Mouse (Mus musculus): ENCODE data around the gene Slit3. TPM values are rescaled to one million over a fixed set of nuclear protein-coding genes. Genes with fewer than 3 reads are reported as not detected.
A peak's percentile ranks its signal among the peaks of the same experiment; 100 is the strongest.

Slit3 gene
- total and polyA plus RNA-seq, 3 experiments, result 0.55 to 4.8 (median 2.8) TPM

DNA sequence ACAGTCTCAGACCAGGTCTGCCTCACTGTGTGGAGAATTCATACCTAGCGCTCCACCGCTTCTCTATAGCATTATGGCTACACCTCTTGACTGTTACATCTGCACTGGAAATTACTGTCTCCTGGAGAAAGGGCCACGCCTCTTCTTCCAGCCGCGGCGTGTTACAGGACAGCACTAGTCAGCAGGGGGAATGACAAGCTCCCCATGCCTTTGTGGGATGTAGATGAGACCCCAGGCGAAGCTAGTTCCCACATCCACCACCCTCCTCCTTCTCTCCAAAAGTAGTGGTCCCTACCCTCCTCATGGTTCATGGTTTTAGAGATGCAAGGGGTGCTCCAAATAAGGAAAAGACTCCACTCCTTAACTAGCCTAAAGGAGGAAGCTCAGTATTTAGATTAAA lies 257.8 kb downstream of the Slit3 start:
- Histone ChIP-seq H3K4me3 (replicated peaks in 1 of 3; ENCODE audit: low read depth in 2 of 3, low read length in 2 of 3, poor library complexity in 1 of 3) (no peak overlapping the region), H3K9ac (ENCODE audit: insufficient read depth, low read depth) (no peak overlapping the region), H3K79me2 (replicated peaks; ENCODE audit: control insufficient read depth, extremely low read depth, insufficient read depth, poor library complexity, severe bottlenecking) (no peaks in the 10 kb centered on the region), H3K27ac (ENCODE audit: insufficient read depth, low read depth) (no peak overlapping the region), H3K4me2 (ENCODE audit: insufficient read depth, low read depth, poor library complexity, severe bottlenecking) (no peak overlapping the region), H3K4me1 (ENCODE audit: control insufficient read depth in 1 of 2, insufficient read depth in 2 of 2) (peaks cover 3 to 11% of the 10 kb centered on the region in 2 experiments; a peak in 3 of 4 replicates), H3K9me3 (replicated peaks; ENCODE audit: low read length) (no peaks in the 10 kb centered on the region), H3K27me3 (replicated peaks) (no peaks in the 10 kb centered on the region), H3K36me3 (replicated peaks in 1 of 2; ENCODE audit: control insufficient read depth in 1 of 2, insufficient read depth in 1 of 2, low read length in 1 of 2) (no peaks in the 10 kb centered on the region)
- in situ Hi-C loops (cut with MboI; ENCODE audit: low pct_ligation_motif_present, low pct_unique_long_range_greater_than_20kb, low sequenced_read_pairs) (no loop called here), dilution Hi-C loops (cut with MboI; ENCODE audit: extremely low pct_ligation_motif_present, extremely low pct_unique_long_range_greater_than_20kb, low sequenced_read_pairs) (no loop called here)
- DNase-seq (ENCODE audit: extremely low read depth), result no peak
- TF ChIP-seq PAX5 (IDR thresholded peaks at IDR 0.05; ENCODE audit: low read length), result no peak
- no peak for TF ChIP-seq CHD2 (IDR thresholded peaks at IDR 0.05; ENCODE audit: low read length)
- no peak for TF ChIP-seq ZC3H11A (IDR thresholded peaks at IDR 0.05; ENCODE audit: low read depth, low read length)
- no peak for TF ChIP-seq TCF12 (IDR thresholded peaks at IDR 0.05; ENCODE audit: low read depth, low read length)
- TF ChIP-seq SMC3 (IDR thresholded peaks at IDR 0.05; ENCODE audit: low read depth, low read length), result no peak
- TF ChIP-seq NRF1 (IDR thresholded peaks at IDR 0.05; ENCODE audit: low read depth, low read length), result no peak
- TF ChIP-seq JUN (IDR thresholded peaks at IDR 0.05; ENCODE audit: insufficient read depth, low read depth, low read length), result no peak
- TF ChIP-seq POLR2A (IDR thresholded peaks at IDR 0.05; ENCODE audit: low read depth, low read length), result no peak
- TF ChIP-seq TBP (conservative IDR thresholded peaks at IDR 0.05; ENCODE audit: low read depth, low read length), result no peak
- TF ChIP-seq IRF4 (IDR thresholded peaks at IDR 0.05; ENCODE audit: low read depth, low read length), result no peak
- no peak for TF ChIP-seq HCFC1 (IDR thresholded peaks at IDR 0.05; ENCODE audit: low read depth, low read length)

DNA sequence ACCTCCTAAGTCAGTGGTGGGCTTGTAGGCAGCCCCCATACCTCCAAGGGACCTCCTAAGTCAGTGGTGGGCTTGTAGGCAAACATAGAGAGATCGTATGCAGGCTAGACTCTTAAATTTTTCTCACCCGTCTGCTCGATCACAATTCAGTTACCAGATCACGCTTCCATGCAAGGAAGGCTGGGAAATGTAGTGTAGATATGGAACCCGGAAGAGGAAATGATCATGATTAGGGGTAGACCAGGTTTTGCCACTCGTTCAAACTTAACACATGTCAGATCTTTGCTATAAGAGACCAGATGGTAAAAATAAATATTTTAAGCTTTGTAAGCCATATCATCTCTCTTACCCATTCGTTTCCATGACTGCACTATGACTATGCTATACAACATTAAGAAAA lies 258.4 kb downstream of the Slit3 start:
- Histone ChIP-seq H3K79me2 (replicated peaks; ENCODE audit: control insufficient read depth, extremely low read depth, insufficient read depth, poor library complexity, severe bottlenecking) (no peaks in the 10 kb centered on the region), H3K36me3 (replicated peaks in 1 of 2; ENCODE audit: control insufficient read depth in 1 of 2, insufficient read depth in 1 of 2, low read length in 1 of 2) (no peaks in the 10 kb centered on the region), H3K4me2 (ENCODE audit: insufficient read depth, low read depth, poor library complexity, severe bottlenecking) (no peak overlapping the region), H3K4me1 (ENCODE audit: control insufficient read depth in 1 of 2, insufficient read depth in 2 of 2) (peaks cover 3 to 9% of the 10 kb centered on the region in 2 experiments; a peak in 2 of 4 replicates), H3K27me3 (replicated peaks) (no peaks in the 10 kb centered on the region), H3K4me3 (replicated peaks in 1 of 3; ENCODE audit: low read depth in 2 of 3, low read length in 2 of 3, poor library complexity in 1 of 3) (no peak overlapping the region), H3K9me3 (replicated peaks; ENCODE audit: low read length) (no peaks in the 10 kb centered on the region), H3K27ac (ENCODE audit: insufficient read depth, low read depth) (no peak overlapping the region), H3K9ac (ENCODE audit: insufficient read depth, low read depth) (no peak overlapping the region)
- dilution Hi-C loops (cut with MboI; ENCODE audit: extremely low pct_ligation_motif_present, extremely low pct_unique_long_range_greater_than_20kb, low sequenced_read_pairs), result no loop called here
- in situ Hi-C loops (cut with MboI; ENCODE audit: low pct_ligation_motif_present, low pct_unique_long_range_greater_than_20kb, low sequenced_read_pairs), result no loop called here
- no peak for TF ChIP-seq MAZ (IDR thresholded peaks at IDR 0.05; ENCODE audit: low read depth, low read length)
- TF ChIP-seq MEF2A (IDR thresholded peaks at IDR 0.05; ENCODE audit: borderline replicate concordance, low read depth, low read length), result no peak
- TF ChIP-seq HCFC1 (IDR thresholded peaks at IDR 0.05; ENCODE audit: low read depth, low read length), result peak; percentile 71
- TF ChIP-seq ELF1 (IDR thresholded peaks at IDR 0.05; ENCODE audit: low read depth, low read length), result peak; percentile 65
- DNase-seq (ENCODE audit: extremely low read depth), result no peak

- Histone ChIP-seq H3K27me3 (replicated peaks) (no peaks in the 10 kb centered on the region), H3K36me3 (replicated peaks in 1 of 2; ENCODE audit: control insufficient read depth in 1 of 2, insufficient read depth in 1 of 2, low read length in 1 of 2) (no peaks in the 10 kb centered on the region), H3K79me2 (replicated peaks; ENCODE audit: control insufficient read depth, extremely low read depth, insufficient read depth, poor library complexity, severe bottlenecking) (no peaks in the 10 kb centered on the region), H3K9me3 (replicated peaks; ENCODE audit: low read length) (no peaks in the 10 kb centered on the region), H3K4me3 (replicated peaks in 1 of 3; ENCODE audit: low read depth in 2 of 3, low read length in 2 of 3, poor library complexity in 1 of 3) (no peak overlapping the region), H3K4me1 (ENCODE audit: control insufficient read depth in 1 of 2, insufficient read depth in 2 of 2) (peaks cover 3 to 13% of the 10 kb centered on the region in 2 experiments; a peak in 2 of 4 replicates), H3K4me2 (ENCODE audit: insufficient read depth, low read depth, poor library complexity, severe bottlenecking) (no peak overlapping the region), H3K27ac (ENCODE audit: insufficient read depth, low read depth) (no peak overlapping the region), H3K9ac (ENCODE audit: insufficient read depth, low read depth) (no peak overlapping the region)
- dilution Hi-C loops (cut with MboI; ENCODE audit: extremely low pct_ligation_motif_present, extremely low pct_unique_long_range_greater_than_20kb, low sequenced_read_pairs) (no loop called here), in situ Hi-C loops (cut with MboI; ENCODE audit: low pct_ligation_motif_present, low pct_unique_long_range_greater_than_20kb, low sequenced_read_pairs) (no loop called here)
- no peak for DNase-seq (ENCODE audit: extremely low read depth)
- TF ChIP-seq POLR2A (IDR thresholded peaks at IDR 0.05; ENCODE audit: low read depth, low read length) (no peak), GABPA (IDR thresholded peaks at IDR 0.05; ENCODE audit: insufficient replicate concordance, low read depth, low read length) (no peak), NRF1 (IDR thresholded peaks at IDR 0.05; ENCODE audit: low read depth, low read length) (no peak), TCF12 (IDR thresholded peaks at IDR 0.05; ENCODE audit: low read depth, low read length) (no peak), MEF2A (IDR thresholded peaks at IDR 0.05; ENCODE audit: borderline replicate concordance, low read depth, low read length) (no peak), ZC3H11A (IDR thresholded peaks at IDR 0.05; ENCODE audit: low read depth, low read length) (no peak), BHLHE40 (IDR thresholded peaks at IDR 0.05; ENCODE audit: low read depth, low read length) (no peak), PAX5 (IDR thresholded peaks at IDR 0.05; ENCODE audit: low read length) (no peak)
Measured at GRCm38 (mm10) chr11:35380766-35381165, 259.7 kb downstream of the Slit3 start.
